Mouse (Mus musculus) urinary bladder, postnatal 4 days (tissue): ENCODE data around the gene Olfr539.
"Not testable (repeated sequence)": the region's sequence is repeated elsewhere in the genome, so short reads cannot be mapped to it uniquely, and the experiment has no call there.

Experiments used
- DNase-seq, 2 experiments: peaks; one replicate each; pipeline ENCODE4 v3.0.0; 2021 to 2022; ENCODE audit warnings: low spot score in 2 of 2

Olfr539 gene

GRCm38 (mm10) chr7:140659630-140660029 is at the start of gene Olfr539:
Olfr539 (plus strand) TSS chr7:140659930.
- DNase-seq: no peak

GRCm38 (mm10) chr7:140628670-140629069 is 31.1 kb upstream of the Olfr539 start, which contains the start of gene Olfr61:
Olfr61 (plus strand) TSS chr7:140628970.
- DNase-seq: not testable (repeated sequence)

- DNase-seq: no peak
These were observed 29.2 kb upstream of the Olfr539 start for GRCm38 (mm10) chr7:140630559-140630958.

- DNase-seq: no peak
These were observed 13.6 kb upstream of the Olfr539 start, which contains the start of gene Olfr53 for GRCm38 (mm10) chr7:140646152-140646551. Olfr53 (plus strand) TSS chr7:140646452.

GRCm38 (mm10) chr7:140670693-140671092 is 11.0 kb downstream of the Olfr539 start:
- not testable (repeated sequence) for DNase-seq

GRCm38 (mm10) chr7:140675863-140676262 is 16.1 kb downstream of the Olfr539 start:
- DNase-seq: no peak

- DNase-seq: not testable (repeated sequence)
These were observed 19.9 kb downstream of the Olfr539 start for GRCm38 (mm10) chr7:140679591-140679990.

GRCm38 (mm10) chr7:140681651-140682050 is 21.9 kb downstream of the Olfr539 start, which contains the start of gene Olfr45:
Olfr45 (plus strand) TSS chr7:140681951.
- DNase-seq: no peak

GRCm38 (mm10) chr7:140696967-140697366 is 37.2 kb downstream of the Olfr539 start, which contains the start of gene Olfr541:
Olfr541 (plus strand) TSS chr7:140697267.
- no peak for DNase-seq

- no peak for DNase-seq
These were observed 46.6 kb downstream of the Olfr539 start for GRCm38 (mm10) chr7:140706348-140706747.

- DNase-seq: no peak
These were observed 48.0 kb downstream of the Olfr539 start for GRCm38 (mm10) chr7:140707536-140708284.

- DNase-seq: no peak
These were observed 57.7 kb downstream of the Olfr539 start for GRCm38 (mm10) chr7:140717155-140718055.

- DNase-seq: no peak
These were observed 61.4 kb downstream of the Olfr539 start for GRCm38 (mm10) chr7:140721095-140721494.

GRCm38 (mm10) chr7:140725558-140725957 is 65.8 kb downstream of the Olfr539 start:
- no peak for DNase-seq
